Mouse (Mus musculus) midbrain, embryonic 16.5 days (tissue): Measurements from ENCODE around the gene Pkn2. TPM values are rescaled to one million over a fixed set of nuclear protein-coding genes. Genes with fewer than 3 reads are reported as not detected.

Experiments
- ATAC-seq: fragments of 200-750 bp; cut with Nextera tagmentation; 2 replicates; pipeline ENCODE4 v1.8.0; 2017; ENCODE audit warnings: moderate TSS enrichment
- H3K27ac ChIP-seq: fragments of 300-500 bp; sonication (generic); 2 replicates; pipeline ENCODE4 v1.5.1; 2014; ENCODE audit warnings: mild to moderate bottlenecking, low read length, mixed read lengths
- H3K27me3 ChIP-seq: fragments of 300-500 bp; sonication (generic); 2 replicates; pipeline ENCODE4 v1.6.1; 2014; ENCODE audit warnings: low read depth, low read length, mixed read lengths; ENCODE audit not compliant: control insufficient read depth, insufficient read depth
- H3K36me3 ChIP-seq: fragments of 300-500 bp; sonication (generic); 2 replicates; pipeline ENCODE4 v1.6.1; 2014; ENCODE audit warnings: mild to moderate bottlenecking, low read length, moderate library complexity, mixed read lengths; ENCODE audit not compliant: control insufficient read depth, insufficient read depth
- H3K4me1 ChIP-seq: fragments of 300-500 bp; sonication (generic); 2 replicates; pipeline ENCODE4 v1.6.1; 2014; ENCODE audit warnings: mild to moderate bottlenecking, low read length, mixed read lengths; ENCODE audit not compliant: control insufficient read depth, insufficient read depth
- H3K4me2 ChIP-seq: fragments of 300-500 bp; sonication (generic); 2 replicates; pipeline ENCODE4 v1.6.1; 2014; ENCODE audit warnings: mild to moderate bottlenecking, low read length, mixed read lengths
- H3K4me3 ChIP-seq: fragments of 300-500 bp; sonication (generic); 2 replicates; pipeline ENCODE4 v1.5.1; 2014; ENCODE audit warnings: low read depth, mild to moderate bottlenecking, low read length, moderate library complexity, mixed read lengths
- H3K9ac ChIP-seq: fragments of 300-500 bp; sonication (generic); 2 replicates; pipeline ENCODE4 v1.6.1; 2014; ENCODE audit warnings: low read depth, low read length, mixed read lengths
- H3K9me3 ChIP-seq: fragments of 300-500 bp; sonication (generic); replicated peaks from 2 replicates; pipeline ENCODE4 v1.6.1; 2014; ENCODE audit warnings: mild to moderate bottlenecking, low read length, mixed read lengths; ENCODE audit not compliant: control insufficient read depth, poor library complexity, severe bottlenecking
- WGBS: fragments of 180-500 bp; shearing (Covaris S2); extraction: QIAGEN DNeasy Blood & Tissue Kit; methylation state at CpG from one replicate; pipeline ENCODE4 v1.1.7; 2014; 5-methylcytosine and 5-hydroxymethylcytosine counted together
- polyA plus RNA-seq: library from polyadenylated mRNA; unstranded; fragments of >200 nt; fragmentation: Nextera tagmentation; extraction: Ambion mirVana; gene quantifications from 2 replicates; pipeline ENCODE4 v1.2.1, GENCODE M21; 2015

Pkn2 gene
- polyA plus RNA-seq, 1 experiment from 2014 or later: 18.6 TPM

- no peak for ATAC-seq
- Histone ChIP-seq H3K4me2 (no peak overlapping the region), H3K36me3 (0 out of 2 replicates have a peak, but pooled peaks cover 2% of the 10 kb centered on the region), H3K4me1 (no peaks in the 10 kb centered on the region), H3K4me3 (no peak overlapping the region), H3K9ac (no peak overlapping the region), H3K27me3 (no peaks in the 10 kb centered on the region), H3K27ac (no peak overlapping the region), H3K9me3 (no peaks in the 10 kb centered on the region)
- 94% methylated on average over 3 of the region's 3 CpGs for WGBS
Measured at GRCm38 (mm10) chr3:142852911-142853310, 28.9 kb downstream of the Pkn2 start.

GRCm38 (mm10) chr3:142851631-142852030, 30.2 kb downstream of the Pkn2 start:
- H3K4me2 ChIP-seq: no peak overlapping the region
- H3K9me3 ChIP-seq: no peaks in the 10 kb centered on the region
- no peak for ATAC-seq
- 87% methylated on average over 3 of the region's 3 CpGs for WGBS
- H3K36me3 ChIP-seq: 0 out of 2 replicates have a peak, but pooled peaks cover 2% of the 10 kb centered on the region
- no peaks in the 10 kb centered on the region for H3K4me1 ChIP-seq
- no peak overlapping the region for H3K4me3 ChIP-seq
- no peak overlapping the region for H3K9ac ChIP-seq
- no peaks in the 10 kb centered on the region for H3K27me3 ChIP-seq
- H3K27ac ChIP-seq: no peak overlapping the region

- Histone ChIP-seq H3K27me3 (no peaks in the 10 kb centered on the region), H3K27ac (no peak overlapping the region), H3K9me3 (no peaks in the 10 kb centered on the region), H3K4me2 (no peak overlapping the region), H3K4me1 (no peaks in the 10 kb centered on the region), H3K4me3 (no peak overlapping the region), H3K36me3 (no peaks in the 10 kb centered on the region), H3K9ac (no peak overlapping the region)
- ATAC-seq: no peak
- 29% methylated on average over 4 of the region's 4 CpGs for WGBS
Measured at GRCm38 (mm10) chr3:142839961-142840360, 41.8 kb downstream of the Pkn2 start.

- no peaks in the 10 kb centered on the region for H3K4me1 ChIP-seq
- no peaks in the 10 kb centered on the region for H3K36me3 ChIP-seq
- H3K9ac ChIP-seq: no peak overlapping the region
- no peak overlapping the region for H3K27ac ChIP-seq
- WGBS: 95% methylated on average over 4 of the region's 4 CpGs
- H3K27me3 ChIP-seq: no peaks in the 10 kb centered on the region
- no peaks in the 10 kb centered on the region for H3K9me3 ChIP-seq
- no peak overlapping the region for H3K4me2 ChIP-seq
- no peak overlapping the region for H3K4me3 ChIP-seq
- ATAC-seq: no peak
Measured at GRCm38 (mm10) chr3:142834761-142835160, 47.0 kb downstream of the Pkn2 start.

GRCm38 (mm10) chr3:142834024-142834423, 47.8 kb downstream of the Pkn2 start:
- no peaks in the 10 kb centered on the region for H3K4me1 ChIP-seq
- H3K36me3 ChIP-seq: no peaks in the 10 kb centered on the region
- no peak overlapping the region for H3K4me3 ChIP-seq
- no peak overlapping the region for H3K27ac ChIP-seq
- H3K9me3 ChIP-seq: no peaks in the 10 kb centered on the region
- no peak overlapping the region for H3K4me2 ChIP-seq
- 98% methylated on average over 4 of the region's 4 CpGs for WGBS
- ATAC-seq: no peak
- H3K27me3 ChIP-seq: no peaks in the 10 kb centered on the region
- no peak overlapping the region for H3K9ac ChIP-seq

- no peaks in the 10 kb centered on the region for H3K27me3 ChIP-seq
- no peak overlapping the region for H3K27ac ChIP-seq
- no peak overlapping the region for H3K9ac ChIP-seq
- H3K4me3 ChIP-seq: no peak overlapping the region
- peaks cover 8% of the 10 kb centered on the region; the same call in 1 of the 2 replicates for H3K36me3 ChIP-seq
- H3K9me3 ChIP-seq: no peaks in the 10 kb centered on the region
- 88% methylated on average over 3 of the region's 3 CpGs for WGBS
- H3K4me1 ChIP-seq: no peaks in the 10 kb centered on the region
- no peak for ATAC-seq
- no peak overlapping the region for H3K4me2 ChIP-seq
Measured at GRCm38 (mm10) chr3:142832910-142833309, 48.9 kb downstream of the Pkn2 start.

- Histone ChIP-seq H3K36me3 (peaks cover 8% of the 10 kb centered on the region; the same call in 1 of the 2 replicates), H3K4me2 (no peak overlapping the region), H3K4me1 (no peaks in the 10 kb centered on the region), H3K9ac (no peak overlapping the region), H3K4me3 (no peak overlapping the region), H3K9me3 (no peaks in the 10 kb centered on the region), H3K27ac (no peak overlapping the region), H3K27me3 (no peaks in the 10 kb centered on the region)
- no peak for ATAC-seq
- 89% methylated on average over 4 of the region's 4 CpGs for WGBS
Measured at GRCm38 (mm10) chr3:142826449-142827146, 55.2 kb downstream of the Pkn2 start.

- H3K36me3 ChIP-seq: peaks cover 9% of the 10 kb centered on the region; the same call in 1 of the 2 replicates
- no peak overlapping the region for H3K4me2 ChIP-seq
- ATAC-seq: no peak
- H3K27ac ChIP-seq: no peak overlapping the region
- H3K9ac ChIP-seq: no peak overlapping the region
- no peaks in the 10 kb centered on the region for H3K4me1 ChIP-seq
- no peak overlapping the region for H3K4me3 ChIP-seq
- 81% methylated on average over 1 of the region's 1 CpGs for WGBS
- no peaks in the 10 kb centered on the region for H3K9me3 ChIP-seq
- no peaks in the 10 kb centered on the region for H3K27me3 ChIP-seq
Measured at GRCm38 (mm10) chr3:142823606-142824005, 58.2 kb downstream of the Pkn2 start.

GRCm38 (mm10) chr3:142817506-142817905, 64.3 kb downstream of the Pkn2 start:
- Histone ChIP-seq H3K9me3 (no peaks in the 10 kb centered on the region), H3K36me3 (0 out of 2 replicates have a peak, but pooled peaks cover 3% of the 10 kb centered on the region), H3K27me3 (no peaks in the 10 kb centered on the region), H3K4me1 (no peaks in the 10 kb centered on the region), H3K4me2 (no peak overlapping the region), H3K27ac (no peak overlapping the region), H3K4me3 (no peak overlapping the region), H3K9ac (no peak overlapping the region)
- 97% methylated on average over 3 of the region's 3 CpGs for WGBS
- no peak for ATAC-seq
